Mouse (Mus musculus): ENCODE results near the gene Itpa.

Itpa gene

GRCm38 (mm10) chr2:130728906-130729585 is 61.6 kb downstream of the Itpa start:
- no peak for DNase-seq (ENCODE audit: low read depth, low spot score)

- DNase-seq (ENCODE audit: low read depth, low spot score), result no peak
Measured at GRCm38 (mm10) chr2:130730746-130731145, 63.3 kb downstream of the Itpa start.

Measured in retina, postnatal 7 days (tissue).